Mouse (Mus musculus) stomach, embryonic 16.5 days (tissue): ENCODE data around the gene Nuak1. TPM values are rescaled to one million over a fixed set of nuclear protein-coding genes. Genes with fewer than 3 reads are reported as not detected.
A peak's percentile ranks its signal among the peaks of the same experiment; 100 is the strongest.
"Not testable (repeated sequence)": the region's sequence is repeated elsewhere in the genome, so short reads cannot be mapped to it uniquely, and the experiment has no call there.

Experiments
- ATAC-seq: fragments of 200-750 bp; cut with Nextera tagmentation; 2 replicates; pipeline ENCODE4 v1.8.0; 2017; ENCODE audit warnings: moderate number of reproducible peaks, moderate TSS enrichment; ENCODE audit not compliant: insufficient read depth, low FRiP score
- H3K27ac ChIP-seq: fragments of 300-500 bp; sonication (generic); 2 replicates; pipeline ENCODE4 v1.5.1; 2014; ENCODE audit warnings: low read length
- H3K27me3 ChIP-seq: fragments of 300-500 bp; sonication (generic); 2 replicates; pipeline ENCODE4 v1.6.1; 2014; ENCODE audit warnings: low read length, control low read depth, mixed read lengths; ENCODE audit not compliant: control insufficient read depth, insufficient read depth
- H3K36me3 ChIP-seq: fragments of 300-500 bp; sonication (generic); 2 replicates; pipeline ENCODE4 v1.6.1; 2014; ENCODE audit warnings: low read length; ENCODE audit not compliant: control insufficient read depth, insufficient read depth
- H3K4me1 ChIP-seq: fragments of 300-500 bp; sonication (generic); 2 replicates; pipeline ENCODE4 v1.6.1; 2014; ENCODE audit warnings: low read length, control low read depth, mixed read lengths; ENCODE audit not compliant: control insufficient read depth, insufficient read depth
- H3K4me2 ChIP-seq: fragments of 300-500 bp; sonication (generic); 2 replicates; pipeline ENCODE4 v1.6.1; 2014; ENCODE audit warnings: low read depth, low read length, mixed read lengths
- H3K4me3 ChIP-seq: fragments of 300-500 bp; sonication (generic); replicated peaks from 2 replicates; pipeline ENCODE4 v1.5.1; 2014; ENCODE audit warnings: mild to moderate bottlenecking, low read length
- H3K9ac ChIP-seq: fragments of 300-500 bp; sonication (generic); 2 replicates; pipeline ENCODE4 v1.6.1; 2014; ENCODE audit warnings: low read length
- H3K9me3 ChIP-seq: fragments of 300-500 bp; sonication (generic); replicated peaks from 2 replicates; pipeline ENCODE4 v1.6.1; 2016; ENCODE audit warnings: low read length, control low read depth; ENCODE audit not compliant: control insufficient read depth
- WGBS: fragments of 180-500 bp; shearing (Covaris S2); extraction: QIAGEN DNeasy Blood & Tissue Kit; methylation state at CpG from one replicate; pipeline ENCODE4 v1.1.7; 2014; 5-methylcytosine and 5-hydroxymethylcytosine counted together
- polyA plus RNA-seq: library from polyadenylated mRNA; unstranded; fragments of >200 nt; fragmentation: Nextera tagmentation; extraction: Ambion mirVana; gene quantifications from 2 replicates; pipeline ENCODE4 v1.2.1, GENCODE M21; 2015

Gene Nuak1
- polyA plus RNA-seq: 0.76 and 1.1 TPM in 2 replicates

- peak within 1 kb of the TSS; percentile 77 for H3K4me3 ChIP-seq
- peak within 1 kb of the TSS; percentile 99 for H3K9ac ChIP-seq
- H3K27ac ChIP-seq: peak within 1 kb of the TSS; percentile 90
- no peaks in the 10 kb centered on the region for H3K9me3 ChIP-seq
- H3K4me2 ChIP-seq: peak within 1 kb of the TSS; percentile 81
- no peaks in the 10 kb centered on the region for H3K27me3 ChIP-seq
- WGBS: under 1% methylated on average over 87 of the region's 94 CpGs
- H3K36me3 ChIP-seq: no peaks in the 10 kb centered on the region
- peak; percentile 87 for ATAC-seq
- H3K4me1 ChIP-seq: peaks cover 18% of the 10 kb centered on the region; the same call in 1 of the 2 replicates
Observed at GRCm38 (mm10) chr10:84440541-84441433, at the start of gene Nuak1. TSS of gene Nuak1 (minus strand) at chr10:84440597.

DNA sequence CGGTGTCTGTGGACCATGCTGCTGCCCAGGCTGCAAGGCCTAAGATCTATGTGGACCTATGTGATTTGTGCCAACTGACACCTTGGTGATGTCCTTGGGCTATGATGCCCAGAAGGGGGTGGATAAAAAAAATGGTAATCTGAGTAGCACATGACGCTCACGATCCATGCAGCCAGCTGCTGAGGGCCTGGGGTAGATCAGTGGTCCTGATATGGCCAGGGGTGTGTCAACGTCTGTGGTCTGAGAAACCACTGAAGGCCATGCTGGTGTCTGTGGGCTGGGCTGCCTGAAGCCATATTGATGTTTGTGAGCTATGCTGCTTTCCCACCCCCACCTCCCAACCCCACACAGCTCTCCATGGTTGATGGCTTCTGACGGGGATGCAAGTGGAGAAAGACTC lies 49.7 kb upstream of the Nuak1 start:
- WGBS: 83% methylated on average over 5 of the region's 5 CpGs
- H3K9ac ChIP-seq: no peak overlapping the region

DNA sequence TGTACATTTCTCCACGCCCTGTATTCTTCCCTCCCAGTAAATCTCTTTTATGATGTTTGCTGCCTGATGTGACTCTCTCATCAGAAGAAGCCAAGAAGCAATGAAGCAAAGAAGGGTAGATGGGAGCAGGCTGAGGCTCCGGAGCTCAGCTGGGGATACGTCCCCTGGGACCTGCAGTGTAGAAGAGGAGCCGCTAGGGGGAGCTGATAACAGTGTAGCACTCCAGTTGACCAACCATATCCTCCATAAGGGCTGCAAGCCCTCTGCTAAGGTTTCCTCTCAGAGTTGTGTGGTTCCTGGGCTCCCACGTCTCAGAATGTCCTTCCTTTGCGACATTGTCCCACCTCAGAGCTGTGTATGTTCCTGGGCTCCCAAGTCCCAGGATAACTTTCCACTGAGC lies 47.9 kb upstream of the Nuak1 start:
- WGBS: 47% methylated on average over 6 of the region's 6 CpGs
- Histone ChIP-seq H3K36me3 (no peaks in the 10 kb centered on the region), H3K4me1 (0 out of 2 replicates have a peak, but pooled peaks cover 2% of the 10 kb centered on the region), H3K4me2 (no peak overlapping the region), H3K27ac (no peak overlapping the region), H3K9ac (no peak overlapping the region), H3K4me3 (no peak overlapping the region), H3K9me3 (no peaks in the 10 kb centered on the region), H3K27me3 (no peaks in the 10 kb centered on the region)
- ATAC-seq: no peak

More for the DNA sequence above, 49.7 kb upstream of the Nuak1 start:
- H3K27me3 ChIP-seq: no peaks in the 10 kb centered on the region
- H3K9me3 ChIP-seq: no peaks in the 10 kb centered on the region
- H3K36me3 ChIP-seq: no peaks in the 10 kb centered on the region
- no peaks in the 10 kb centered on the region for H3K4me1 ChIP-seq
- H3K4me3 ChIP-seq: no peak overlapping the region
- ATAC-seq: no peak
- no peak overlapping the region for H3K27ac ChIP-seq
- H3K4me2 ChIP-seq: no peak overlapping the region

- no peaks in the 10 kb centered on the region for H3K9me3 ChIP-seq
- no peak overlapping the region for H3K9ac ChIP-seq
- H3K36me3 ChIP-seq: no peaks in the 10 kb centered on the region
- no peak for ATAC-seq
- no peak overlapping the region for H3K4me2 ChIP-seq
- no peak overlapping the region for H3K4me3 ChIP-seq
- no peaks in the 10 kb centered on the region for H3K27me3 ChIP-seq
- 21% methylated on average over 1 of the region's 1 CpGs for WGBS
- peaks cover 9% of the 10 kb centered on the region; the same call in 1 of the 2 replicates for H3K4me1 ChIP-seq
- no peak overlapping the region; the same call in 1 of the 2 replicates for H3K27ac ChIP-seq
Observed at GRCm38 (mm10) chr10:84484661-84485060, 44.3 kb upstream of the Nuak1 start.

GRCm38 (mm10) chr10:84483553-84483952 lies 43.2 kb upstream of the Nuak1 start:
- H3K27me3 ChIP-seq: no peaks in the 10 kb centered on the region
- no peak overlapping the region for H3K4me3 ChIP-seq
- H3K9ac ChIP-seq: no peak overlapping the region
- ATAC-seq: peak; percentile 77
- 52% methylated on average over 3 of the region's 3 CpGs for WGBS
- no peaks in the 10 kb centered on the region for H3K9me3 ChIP-seq
- H3K4me1 ChIP-seq: peaks cover 9% of the 10 kb centered on the region; the same call in 1 of the 2 replicates
- H3K27ac ChIP-seq: 0 out of 2 replicates have a peak overlapping the region, but pooled peaks have one; percentile 69
- H3K4me2 ChIP-seq: no peak overlapping the region
- no peaks in the 10 kb centered on the region for H3K36me3 ChIP-seq

GRCm38 (mm10) chr10:84483069-84483468 lies 42.7 kb upstream of the Nuak1 start:
- Histone ChIP-seq H3K27ac (0 out of 2 replicates have a peak overlapping the region, but pooled peaks have one; percentile 30), H3K36me3 (no peaks in the 10 kb centered on the region), H3K9ac (no peak overlapping the region), H3K4me1 (peaks cover 9% of the 10 kb centered on the region; the same call in 1 of the 2 replicates), H3K27me3 (no peaks in the 10 kb centered on the region), H3K4me2 (no peak overlapping the region), H3K9me3 (no peaks in the 10 kb centered on the region), H3K4me3 (no peak overlapping the region)
- WGBS: 79% methylated on average over 2 of the region's 2 CpGs
- ATAC-seq: no peak

GRCm38 (mm10) chr10:84482418-84482817 lies 42.0 kb upstream of the Nuak1 start:
- not testable (repeated sequence) for H3K9me3 ChIP-seq, H3K27me3 ChIP-seq, H3K27ac ChIP-seq, H3K4me2 ChIP-seq, ATAC-seq, H3K4me3 ChIP-seq, H3K9ac ChIP-seq, H3K36me3 ChIP-seq
- WGBS: 95% methylated on average over 15 of the region's 15 CpGs
- H3K4me1 ChIP-seq: peaks cover 14% of the 10 kb centered on the region; the same call in 1 of the 2 replicates

DNA sequence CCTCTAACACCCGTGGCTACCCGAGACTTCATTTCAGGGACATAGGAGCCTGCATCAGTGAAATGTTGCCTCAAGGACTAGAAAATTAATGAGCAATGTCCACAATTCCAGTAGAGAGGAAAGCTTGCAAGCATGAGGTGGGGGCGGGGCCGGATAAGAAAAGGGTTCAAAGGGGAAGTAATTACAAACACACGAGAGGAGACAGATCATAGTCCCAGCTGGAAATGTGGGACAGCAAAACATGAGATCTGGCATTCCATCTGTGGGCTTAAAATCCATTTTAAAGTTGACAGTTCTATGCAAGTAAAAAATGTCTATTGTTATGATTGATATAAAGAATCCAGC lies 40.9 kb upstream of the Nuak1 start:
- no peak overlapping the region for H3K9ac ChIP-seq
- H3K9me3 ChIP-seq: no peaks in the 10 kb centered on the region
- WGBS: 53% methylated on average over 5 of the region's 5 CpGs
- no peak for ATAC-seq
- no peaks in the 10 kb centered on the region for H3K27me3 ChIP-seq
- peaks cover 15% of the 10 kb centered on the region; the same call in 1 of the 2 replicates for H3K4me1 ChIP-seq
- H3K27ac ChIP-seq: peak overlapping the region; percentile 38; the same call in 1 of the 2 replicates
- H3K36me3 ChIP-seq: no peaks in the 10 kb centered on the region
- H3K4me2 ChIP-seq: no peak overlapping the region
- no peak overlapping the region for H3K4me3 ChIP-seq

- Histone ChIP-seq H3K9me3 (no peaks in the 10 kb centered on the region), H3K27ac (peak overlapping the region; percentile 38; the same call in 1 of the 2 replicates), H3K4me3 (no peak overlapping the region), H3K4me1 (peaks cover 15% of the 10 kb centered on the region; the same call in 1 of the 2 replicates), H3K27me3 (no peaks in the 10 kb centered on the region), H3K9ac (no peak overlapping the region), H3K4me2 (no peak overlapping the region), H3K36me3 (no peaks in the 10 kb centered on the region)
- WGBS: 58% methylated on average over 8 of the region's 8 CpGs
- ATAC-seq: no peak
Observed at GRCm38 (mm10) chr10:84480667-84481326, 40.4 kb upstream of the Nuak1 start.
